ENCODE assay signal across 8 mouse cellular contexts in the genomic region with DNA sequence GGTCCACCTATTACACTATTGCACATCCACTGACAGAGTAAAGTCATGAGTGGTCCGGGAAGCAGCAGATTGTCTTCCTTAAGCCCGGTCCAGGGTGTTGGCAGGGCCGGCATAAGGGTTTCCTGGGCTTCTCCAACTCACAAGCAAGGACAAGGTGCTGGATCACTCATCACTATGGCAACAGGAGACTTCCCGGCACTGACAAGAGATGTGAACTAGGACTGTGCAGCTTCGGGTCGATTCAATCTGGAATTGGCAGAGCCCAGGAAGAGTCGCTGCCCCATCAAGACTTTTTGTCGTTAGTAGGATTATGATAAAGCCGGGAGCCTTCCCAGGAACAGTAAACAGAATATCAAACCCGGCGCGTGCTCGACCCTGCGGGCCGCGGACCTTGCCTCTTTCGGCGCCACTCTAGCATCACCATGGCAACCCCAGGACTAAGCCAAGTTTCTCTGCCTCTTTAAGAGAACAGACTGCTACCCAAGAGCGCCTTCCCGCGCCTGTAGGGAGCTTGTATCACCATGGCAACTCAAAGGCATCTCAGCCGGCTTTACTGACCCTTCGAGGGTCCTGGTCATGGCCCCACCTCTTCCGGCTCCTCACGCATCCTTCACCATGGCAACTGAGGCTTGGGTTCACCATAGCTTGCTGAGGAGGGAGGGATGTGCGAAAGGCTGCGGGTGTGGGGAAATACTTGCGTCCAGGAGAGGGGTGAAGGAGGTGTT.
DNase-seq lines count a peak whose midpoint lies in the region; ATAC-seq and TF ChIP-seq lines count a peak whose summit lies in the region.

No protein-coding gene starts in this region.

- WGBS in embryonic facial prominence, embryonic 11.5 days: 2% methylated on average over 28 of the region's 28 CpGs
- under 1% methylated on average over 28 of the region's 28 CpGs for WGBS in hindbrain, postnatal 0 days
- WGBS in neural tube, embryonic 13.5 days: 1% methylated on average over 28 of the region's 28 CpGs

- H3K27ac ChIP-seq in embryonic facial prominence, embryonic 11.5 days (replicated peaks; ENCODE audit: low read depth, low read length): no peak overlapping the region
- H3K27ac ChIP-seq in hindbrain, postnatal 0 days: peak overlapping the region; percentile 63
- H3K27ac ChIP-seq in neural tube, embryonic 13.5 days (replicated peaks): peak overlapping the region; percentile 42; the same call in 1 of the 2 replicates

- H3K27me3 ChIP-seq in embryonic facial prominence, embryonic 11.5 days (ENCODE audit: control insufficient read depth, insufficient read depth, low read length): no peaks in the 10 kb centered on the region
- H3K27me3 ChIP-seq in hindbrain, postnatal 0 days (ENCODE audit: insufficient read depth, low read length): no peaks in the 10 kb centered on the region
- H3K27me3 ChIP-seq in neural tube, embryonic 13.5 days: no peaks in the 10 kb centered on the region

- no peak; the same call in 1 of the 2 replicates for TF ChIP-seq CTCF in hindbrain, postnatal 0 days (IDR thresholded peaks at IDR 0.05; ENCODE audit: low read depth)

- peak overlapping the region; percentile 31 for H3K4me3 ChIP-seq in embryonic facial prominence, embryonic 11.5 days (ENCODE audit: low read depth, low read length)
- H3K4me3 ChIP-seq in hindbrain, postnatal 0 days (ENCODE audit: low read length): peak overlapping the region; percentile 39
- H3K4me3 ChIP-seq in neural tube, embryonic 13.5 days: peak overlapping the region; percentile 45

- H3K4me1 ChIP-seq in embryonic facial prominence, embryonic 11.5 days (ENCODE audit: control insufficient read depth, insufficient read depth, low read length): no peaks in the 10 kb centered on the region
- no peaks in the 10 kb centered on the region; the same call in 1 of the 2 replicates for H3K4me1 ChIP-seq in hindbrain, postnatal 0 days (ENCODE audit: insufficient read depth, low read length)
- peaks cover 15% of the 10 kb centered on the region for H3K4me1 ChIP-seq in neural tube, embryonic 13.5 days (replicated peaks)

- H3K36me3 ChIP-seq in embryonic facial prominence, embryonic 11.5 days (replicated peaks; ENCODE audit: control insufficient read depth, insufficient read depth, low read depth, low read length): no peaks in the 10 kb centered on the region
- H3K36me3 ChIP-seq in hindbrain, postnatal 0 days (ENCODE audit: insufficient read depth, low read length): no peaks in the 10 kb centered on the region
- H3K36me3 ChIP-seq in neural tube, embryonic 13.5 days: no peaks in the 10 kb centered on the region

- peak; percentile 19 for DNase-seq in lung, postnatal 10 days
- DNase-seq in lung, postnatal 14 days: no peak
- peak; percentile 87 for DNase-seq in embryonic facial prominence, embryonic 11.5 days (ENCODE audit: low spot score)
- peak; percentile 89 for DNase-seq in hindbrain, postnatal 0 days (ENCODE audit: low spot score)
- peak; percentile 63 to 79 for DNase-seq in left cerebral cortex, adult 18-20 months (ENCODE audit: low spot score in 2 of 2)
- DNase-seq in c-Kit-positive CD71-positive TER-119-positive erythroid progenitor cells, embryonic 14.5 days (ENCODE audit: low spot score): no peak

- peak overlapping the region; percentile 54 for H3K4me2 ChIP-seq in embryonic facial prominence, embryonic 11.5 days (ENCODE audit: low read depth, low read length)
- H3K4me2 ChIP-seq in hindbrain, postnatal 0 days (ENCODE audit: low read depth, low read length): peak overlapping the region; percentile 63
- peak overlapping the region; percentile 71 for H3K4me2 ChIP-seq in neural tube, embryonic 13.5 days

- no peak overlapping the region for H3K9ac ChIP-seq in embryonic facial prominence, embryonic 11.5 days (replicated peaks; ENCODE audit: low read length)
- H3K9ac ChIP-seq in hindbrain, postnatal 0 days (replicated peaks; ENCODE audit: low read length): peak overlapping the region; percentile 19
- peak overlapping the region; percentile 65 for H3K9ac ChIP-seq in neural tube, embryonic 13.5 days

- peak; percentile 96 for ATAC-seq in embryonic facial prominence, embryonic 11.5 days (replicated peaks; ENCODE audit: insufficient number of reproducible peaks, low FRiP score, low TSS enrichment, low read depth)
- ATAC-seq in hindbrain, postnatal 0 days: peak; percentile 96
- ATAC-seq in neural tube, embryonic 13.5 days (ENCODE audit: low read depth): peak; percentile 98
- ATAC-seq in inflammation-experienced regulatory T-cells, adult 6 months: no peak

- no peaks in the 10 kb centered on the region for H3K9me3 ChIP-seq in embryonic facial prominence, embryonic 11.5 days (replicated peaks; ENCODE audit: control insufficient read depth, low read length)
- no peaks in the 10 kb centered on the region for H3K9me3 ChIP-seq in hindbrain, postnatal 0 days (ENCODE audit: low read length)
- no peaks in the 10 kb centered on the region for H3K9me3 ChIP-seq in neural tube, embryonic 13.5 days

Comparison
In these comparisons a context has a peak if more than half of its experiments do, and no peak if none do; other contexts are left out.
1. DNase-seq: peak in lung, postnatal 10 days (single experiment), embryonic facial prominence, embryonic 11.5 days (single experiment), hindbrain, postnatal 0 days (single experiment) and left cerebral cortex, adult 18-20 months (2 of 2); none in lung, postnatal 14 days (single experiment) and c-Kit-positive CD71-positive TER-119-positive erythroid progenitor cells, embryonic 14.5 days (single experiment).
2. Peak in every context shown above with its lines, with median percentiles within 50 percentile points of each other: H3K4me2 ChIP-seq and H3K4me3 ChIP-seq.